Mouse (Mus musculus): Measurements from ENCODE around the gene Errfi1. TPM values are rescaled to one million over a fixed set of nuclear protein-coding genes. Genes with fewer than 3 reads are reported as not detected.
A peak's percentile ranks its signal among the peaks of the same experiment; 100 is the strongest.

Gene Errfi1
- 1 to 10 TPM; 3.2 to 4.5 (median 3.6) TPM for polyA plus RNA-seq (2017; shearing (Covaris generic))

DNA sequence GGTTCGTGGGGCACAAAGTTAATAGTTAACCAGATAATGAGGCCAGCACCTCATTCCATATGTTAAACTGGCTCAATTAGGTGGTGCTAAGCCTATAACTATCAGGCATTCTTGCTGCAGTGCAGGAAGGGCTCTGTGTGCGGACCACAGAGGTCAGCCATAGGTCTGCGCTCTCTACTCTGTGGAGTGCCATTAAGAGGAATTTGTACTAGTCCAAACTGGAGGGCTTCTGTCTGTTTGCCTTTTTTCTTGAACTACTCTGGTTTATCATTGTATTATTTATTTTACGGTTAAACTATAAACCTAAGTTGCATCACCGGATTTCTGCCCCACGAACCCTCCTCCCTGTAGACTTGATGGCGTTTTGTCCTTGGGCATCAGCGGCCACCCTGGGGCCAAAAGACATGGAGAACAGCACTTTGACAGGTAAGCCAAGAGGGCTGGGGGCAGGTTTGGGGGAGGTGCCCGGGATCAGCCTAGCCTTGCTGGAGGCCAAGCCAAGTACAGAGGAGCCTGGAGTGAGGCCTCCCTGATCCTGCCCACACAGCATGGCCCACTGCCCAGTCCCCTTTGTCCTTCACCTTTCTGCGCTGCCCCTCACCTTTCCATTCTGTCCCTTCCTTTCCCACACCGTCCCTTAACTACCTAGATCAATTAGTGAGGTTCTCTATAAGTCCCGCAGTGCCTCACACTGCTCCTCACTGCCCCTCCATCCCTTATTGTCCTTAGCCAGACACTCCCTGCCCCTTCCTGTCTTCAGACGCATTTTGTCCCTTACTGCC, at the start of gene Errfi1:
TSS of gene Errfi1 (plus strand) at position 240 of the 782 bp plus-strand sequence.
- ATAC-seq = no peak

DNA sequence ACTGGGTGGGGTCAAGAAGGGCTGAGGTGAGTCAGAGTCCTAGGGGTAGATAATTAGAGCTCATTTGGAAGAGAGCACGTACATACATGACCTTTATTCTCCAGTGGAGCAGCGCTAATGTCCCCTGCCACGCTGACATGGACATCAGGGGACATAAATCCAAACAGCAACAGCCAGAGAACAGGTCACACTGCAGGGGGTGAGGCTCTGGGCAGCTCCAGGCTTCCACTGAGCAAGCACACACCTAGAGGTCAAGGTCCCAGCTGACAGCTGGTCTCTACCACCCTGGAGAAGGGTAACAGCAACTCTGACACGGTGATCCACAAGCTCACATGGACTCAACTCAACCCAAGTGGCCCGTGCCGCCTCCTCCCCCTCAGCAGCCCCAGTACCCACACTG, 49.5 kb upstream of the Errfi1 start:
- no peak for ATAC-seq

DNA sequence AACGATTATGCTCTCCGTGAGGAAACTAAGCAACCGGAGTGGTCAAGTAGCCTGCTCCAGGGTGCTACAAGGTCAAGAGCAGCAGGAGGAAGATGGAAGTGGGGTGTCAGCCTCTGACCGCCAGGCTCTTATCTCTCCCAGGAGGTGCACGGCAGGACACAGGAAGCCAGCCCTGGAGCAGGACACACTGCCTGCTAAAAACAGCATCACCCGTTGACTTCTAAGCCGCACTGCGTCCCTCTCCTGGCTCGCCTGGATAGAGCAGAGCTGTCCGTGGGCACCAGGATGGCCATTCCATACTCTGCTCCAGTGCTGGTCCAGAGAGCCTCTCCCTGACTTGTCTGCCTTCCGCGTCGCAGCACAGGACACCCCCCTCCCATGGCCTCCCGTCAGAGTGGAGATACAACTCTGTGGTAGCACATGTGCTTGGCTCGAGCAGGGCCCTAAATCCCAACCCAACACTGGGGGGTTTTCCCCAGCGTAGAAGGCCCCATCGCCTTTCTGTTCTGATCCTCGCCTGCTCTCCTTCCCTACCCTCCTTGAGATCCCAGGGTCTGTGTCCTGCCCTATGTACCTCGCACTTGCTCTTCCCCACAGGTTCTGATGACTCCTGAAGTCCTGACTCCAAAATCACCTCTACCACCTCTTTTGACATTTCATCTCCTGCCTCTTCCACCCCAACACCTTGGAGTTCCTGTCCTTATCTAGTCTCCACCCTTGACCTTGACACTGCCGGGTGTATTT, 45.8 kb upstream of the Errfi1 start:
- ATAC-seq = peak; percentile 12

DNA sequence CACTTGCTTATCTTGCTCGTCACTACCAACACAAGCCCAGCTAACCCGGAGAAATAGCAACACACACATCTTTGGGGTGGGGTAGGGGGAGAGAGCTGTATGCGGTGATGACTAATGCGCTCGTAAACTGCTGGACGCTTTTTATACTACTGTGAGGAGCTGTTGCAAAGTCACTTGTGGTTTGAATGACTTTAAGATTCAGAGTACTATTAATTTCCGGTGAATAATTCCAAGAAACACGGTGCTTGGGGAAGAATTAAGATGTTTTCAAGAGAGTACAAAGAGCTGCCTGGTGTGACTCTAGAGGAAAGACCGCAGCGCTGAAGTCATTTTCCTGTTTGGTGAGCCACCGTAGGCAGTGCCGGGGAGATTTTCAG, 45.3 kb upstream of the Errfi1 start:
- peak; percentile 86 for ATAC-seq

DNA sequence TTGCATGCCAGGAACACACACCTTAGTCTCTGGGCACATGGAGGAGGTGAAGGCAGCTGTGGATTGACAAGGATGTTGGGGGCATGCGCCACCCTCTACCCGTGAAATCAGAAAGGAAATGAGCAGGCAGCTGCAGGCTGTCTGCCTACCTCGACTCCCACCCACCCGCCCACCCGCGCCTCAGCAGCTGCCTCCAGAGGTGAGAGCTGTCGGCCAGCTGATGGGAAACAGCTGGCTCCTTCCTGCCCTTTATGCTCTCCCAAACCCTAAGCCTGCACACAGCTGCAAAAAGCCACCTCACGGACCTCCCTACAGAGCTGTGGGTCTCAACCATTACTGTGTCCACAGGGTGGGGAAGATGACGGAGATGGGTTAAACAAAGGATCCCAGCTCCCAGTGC, 44.4 kb upstream of the Errfi1 start:
- ATAC-seq = peak; percentile 6

DNA sequence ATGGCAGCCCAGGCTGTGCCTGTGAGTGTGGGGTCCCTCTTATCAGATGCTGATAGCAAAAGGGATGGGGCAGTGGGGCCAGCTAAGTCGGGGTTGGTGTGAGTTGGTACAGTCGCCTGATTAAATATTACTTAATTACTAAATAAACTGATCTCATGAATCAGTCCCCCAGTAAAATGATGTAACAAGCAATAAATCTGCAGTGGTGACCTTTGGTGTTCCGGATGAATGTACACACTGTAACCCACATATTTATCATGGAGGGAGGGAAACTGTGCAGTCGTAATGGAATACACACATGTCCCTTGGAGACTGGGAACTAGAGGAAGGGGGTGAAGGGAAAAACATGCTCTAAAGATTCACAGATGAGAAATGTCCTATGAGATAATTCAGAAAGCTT, 38.6 kb upstream of the Errfi1 start:
- no peak for ATAC-seq

DNA sequence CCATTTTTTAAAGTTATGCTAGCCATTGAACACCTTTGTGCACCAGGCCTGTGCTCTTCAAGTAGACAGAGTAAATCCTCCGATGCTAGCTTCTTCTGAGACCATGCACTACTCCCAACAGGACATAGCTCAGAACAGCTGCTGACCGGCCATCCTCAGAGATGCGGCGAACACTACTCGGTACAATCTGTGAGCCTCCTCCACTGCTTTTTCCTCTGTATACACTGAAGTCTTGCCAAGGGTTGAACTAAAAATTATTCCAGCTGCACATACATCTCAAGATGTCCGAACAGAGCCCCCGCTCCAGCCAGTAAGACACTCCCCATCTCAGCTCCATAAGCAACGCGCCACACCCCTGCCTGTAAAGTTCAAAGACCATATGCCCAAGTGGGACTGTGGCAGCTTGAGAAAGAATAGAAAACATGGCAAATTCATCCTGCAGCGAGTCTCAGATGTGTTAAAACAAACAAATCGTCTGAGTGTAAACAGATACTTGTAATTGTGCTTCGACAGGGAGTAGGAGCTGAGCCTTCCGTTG, 37.2 kb upstream of the Errfi1 start:
- no peak for ATAC-seq

DNA sequence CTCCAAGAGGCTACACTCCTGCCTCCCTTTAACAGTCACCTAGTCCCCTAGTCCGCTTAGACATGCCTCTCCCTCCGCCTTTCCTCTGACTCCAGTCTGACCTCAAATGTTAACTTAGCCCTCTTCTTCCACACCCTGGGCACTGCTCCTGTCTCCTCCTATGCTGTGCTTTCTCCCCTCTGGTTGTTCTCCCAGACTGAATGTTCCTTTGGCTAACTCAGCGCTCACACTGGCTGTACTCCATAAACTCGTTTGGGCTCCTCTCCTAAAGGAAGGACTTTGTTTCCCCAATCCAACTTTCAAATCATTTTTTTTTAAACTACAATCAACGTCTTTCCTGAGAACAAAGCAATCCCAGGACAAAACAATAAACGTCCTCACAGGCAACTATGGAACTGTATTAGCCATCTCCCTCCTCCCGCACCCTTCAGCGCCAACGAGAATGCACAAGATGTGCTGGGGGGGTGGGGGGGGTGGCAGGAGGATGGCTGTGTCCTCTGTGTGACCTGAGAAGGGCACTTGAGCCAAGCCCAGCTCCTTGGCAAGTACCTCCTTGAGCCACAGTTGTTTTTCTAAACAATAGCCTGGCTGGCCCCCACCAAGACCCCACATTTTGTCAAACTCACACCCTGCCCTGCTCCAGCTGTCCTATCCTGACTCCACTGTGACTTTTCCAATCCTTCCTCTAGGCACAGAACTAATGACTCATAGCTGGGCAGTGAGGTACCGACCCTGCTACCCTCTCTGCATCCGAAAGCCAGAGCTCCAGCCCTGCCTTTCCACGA, 34.4 kb upstream of the Errfi1 start:
- no peak for ATAC-seq

DNA sequence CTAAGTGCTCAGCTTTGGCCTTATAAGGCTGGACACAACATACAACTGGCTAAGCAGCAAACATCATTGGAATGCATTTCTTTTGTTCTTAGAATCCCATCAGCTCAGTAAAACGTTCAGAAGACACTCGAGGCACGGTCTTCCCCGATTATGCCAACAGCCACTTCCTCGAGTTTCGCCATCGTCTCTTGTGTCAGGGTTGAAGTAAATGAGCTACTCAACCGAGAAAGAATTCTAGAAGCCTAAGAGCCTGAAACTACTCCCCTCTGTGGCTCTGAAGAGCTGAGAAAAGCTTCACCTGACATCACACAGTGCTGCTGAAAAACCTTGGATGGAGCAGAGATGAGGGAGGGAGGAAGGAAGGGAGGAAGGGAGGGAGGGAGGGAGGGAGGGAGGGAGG, 32.3 kb upstream of the Errfi1 start:
- ATAC-seq = no peak

DNA sequence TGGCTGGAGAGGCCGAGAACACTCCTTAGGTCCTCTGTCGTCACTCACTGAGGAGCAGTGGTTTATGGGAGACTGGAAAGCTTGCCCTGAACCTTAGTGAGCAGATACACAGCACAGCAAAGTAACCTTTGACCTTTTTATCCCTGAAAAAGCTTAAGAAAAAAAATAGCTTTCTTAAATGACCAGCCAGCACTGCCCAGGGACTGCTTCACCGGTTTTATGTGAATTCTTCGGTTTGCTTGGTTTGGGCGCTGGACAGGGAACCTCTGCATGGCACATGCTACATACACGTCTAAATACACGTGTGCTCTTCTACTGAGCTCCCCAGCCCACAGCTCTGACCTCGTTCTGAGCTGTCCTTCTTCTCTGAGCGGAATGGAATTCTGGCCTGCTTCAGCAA, 31.1 kb upstream of the Errfi1 start:
- no peak for ATAC-seq

DNA sequence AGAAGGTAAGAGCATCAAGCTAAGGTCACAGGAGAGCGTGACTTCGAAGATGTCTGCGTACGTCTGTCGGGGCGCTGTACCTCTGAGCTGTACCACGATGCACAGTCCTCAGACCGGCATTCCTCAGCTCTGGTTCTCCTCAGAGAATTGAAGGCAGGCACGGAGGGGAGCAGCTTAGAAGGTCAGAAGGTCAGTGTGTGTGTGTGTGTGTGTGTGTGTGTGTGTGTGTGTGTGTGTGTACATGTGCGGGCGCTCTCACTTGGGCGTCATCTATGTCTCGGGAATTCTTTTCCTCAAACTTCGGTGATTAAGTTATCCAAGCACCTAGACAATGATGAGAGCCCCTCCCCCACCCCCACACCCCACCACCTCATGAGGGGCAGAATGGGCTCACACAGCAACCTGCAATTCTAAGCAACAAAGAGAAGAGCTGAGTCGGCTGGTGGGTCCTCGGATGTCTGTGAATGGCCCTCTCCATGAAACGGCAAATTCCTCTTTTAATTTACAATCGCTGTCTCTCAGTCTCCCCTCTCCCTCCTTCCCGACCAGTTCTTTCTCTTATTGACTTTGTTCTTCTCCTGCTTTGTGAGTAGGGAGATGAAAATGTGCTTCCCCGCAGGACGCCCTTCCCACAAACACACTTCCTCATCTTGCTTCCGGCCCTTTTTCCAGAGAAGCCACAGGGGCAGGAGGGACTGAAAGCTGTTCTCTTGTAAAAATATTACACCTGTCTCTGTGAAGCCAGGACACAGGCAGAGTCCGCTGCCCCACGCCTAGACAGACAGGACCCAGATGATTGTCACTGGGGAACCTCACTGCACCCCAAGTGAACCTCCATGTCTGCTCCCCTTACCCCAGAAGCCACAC, 29.9 kb upstream of the Errfi1 start:
- no peak for ATAC-seq

DNA sequence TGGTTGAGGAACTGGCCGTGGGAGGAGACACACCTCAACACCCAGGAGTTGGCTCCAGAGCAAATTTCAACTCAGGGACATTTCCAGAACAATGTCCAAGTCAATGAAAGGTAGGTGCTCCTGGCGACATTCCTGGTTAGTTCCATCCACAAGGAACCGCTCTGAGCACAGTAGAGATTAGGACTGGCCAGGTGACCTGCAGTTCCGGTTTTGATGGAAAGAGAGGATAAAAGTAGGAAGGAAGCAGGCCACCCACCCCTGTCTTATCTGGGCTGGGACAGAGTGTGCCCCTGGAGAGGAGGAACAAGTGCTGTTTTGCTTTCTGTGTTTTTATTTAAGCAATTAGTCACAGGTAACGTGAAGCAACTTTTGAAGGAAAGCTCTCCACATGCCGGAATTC, 28.8 kb upstream of the Errfi1 start:
- no peak for ATAC-seq

DNA sequence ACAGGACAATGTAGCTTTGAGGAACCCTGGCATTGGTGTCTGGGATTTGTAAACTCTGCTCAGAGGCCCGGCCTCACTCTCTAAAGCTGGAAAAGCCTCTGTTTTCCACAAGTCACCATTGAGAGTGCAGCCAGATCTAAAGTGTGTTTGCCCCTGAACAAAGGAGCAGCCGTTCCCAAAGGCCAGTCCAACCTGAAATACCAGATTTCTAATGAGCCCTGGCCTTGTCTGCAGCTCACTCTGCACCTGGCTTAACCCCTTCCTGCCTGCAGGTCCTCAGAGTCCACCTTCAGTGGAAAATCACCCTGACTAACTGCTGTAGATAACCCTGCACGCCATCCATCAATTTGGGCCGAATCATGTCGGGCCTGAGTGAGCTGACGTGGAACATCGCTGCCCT, 28.2 kb upstream of the Errfi1 start:
- no peak for ATAC-seq

DNA sequence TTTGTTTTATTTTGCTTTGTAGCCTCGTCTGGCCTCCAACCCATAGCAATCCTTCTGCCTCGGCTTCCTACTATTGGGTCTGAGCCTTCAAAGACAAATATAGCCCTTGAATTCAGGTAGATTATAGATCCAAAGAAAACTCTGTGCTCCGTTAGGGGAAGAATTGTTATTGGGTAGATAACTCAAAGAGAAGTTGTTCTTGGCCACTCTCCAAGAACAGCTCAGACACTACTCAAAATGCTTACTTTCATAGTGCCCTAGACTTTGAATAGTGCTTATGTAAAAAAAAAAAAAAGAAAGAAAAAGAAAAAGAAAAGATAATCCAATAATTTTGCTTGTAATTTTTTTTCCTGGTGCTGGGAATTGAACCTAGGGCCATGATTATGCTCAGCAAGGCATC, 22.4 kb upstream of the Errfi1 start:
- no peak for ATAC-seq

DNA sequence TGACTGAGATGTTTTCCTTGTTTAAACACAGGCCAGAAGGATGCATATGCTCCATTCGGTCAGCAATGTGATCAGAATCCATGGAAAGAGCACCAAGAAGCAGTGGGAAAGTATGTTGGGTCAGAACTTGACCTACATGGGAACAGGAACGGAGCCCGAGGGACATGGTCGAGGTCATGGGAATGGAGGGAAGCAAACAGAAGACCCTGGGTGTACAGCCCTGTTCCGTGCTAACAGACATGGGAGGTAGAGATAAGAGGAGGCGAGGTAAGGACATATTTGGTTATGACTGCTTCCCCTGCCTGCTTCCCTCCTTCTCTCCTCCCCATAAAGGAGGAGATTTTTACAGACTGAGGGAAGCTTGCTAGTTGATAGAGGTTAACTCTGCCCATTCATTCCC, 21.8 kb upstream of the Errfi1 start:
- ATAC-seq = no peak

DNA sequence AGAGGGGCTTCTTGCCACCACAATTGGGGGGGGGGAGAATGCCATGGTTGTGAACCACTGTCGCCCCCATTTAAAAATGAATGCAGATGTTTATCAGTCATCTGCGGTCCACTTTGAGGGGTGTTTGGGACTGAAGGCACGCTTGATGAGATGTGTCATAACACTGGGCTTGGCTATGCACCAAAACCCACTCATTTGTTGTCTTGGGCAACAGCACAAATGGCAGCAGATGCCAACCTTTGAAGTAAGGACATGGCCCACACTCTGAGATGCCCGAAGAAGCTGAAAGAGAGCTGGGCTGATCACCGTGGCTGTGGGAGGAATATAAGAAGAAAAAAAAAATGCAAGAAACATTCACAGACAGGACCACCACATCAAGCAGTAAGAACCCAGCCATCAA, 18.6 kb upstream of the Errfi1 start:
- no peak for ATAC-seq

DNA sequence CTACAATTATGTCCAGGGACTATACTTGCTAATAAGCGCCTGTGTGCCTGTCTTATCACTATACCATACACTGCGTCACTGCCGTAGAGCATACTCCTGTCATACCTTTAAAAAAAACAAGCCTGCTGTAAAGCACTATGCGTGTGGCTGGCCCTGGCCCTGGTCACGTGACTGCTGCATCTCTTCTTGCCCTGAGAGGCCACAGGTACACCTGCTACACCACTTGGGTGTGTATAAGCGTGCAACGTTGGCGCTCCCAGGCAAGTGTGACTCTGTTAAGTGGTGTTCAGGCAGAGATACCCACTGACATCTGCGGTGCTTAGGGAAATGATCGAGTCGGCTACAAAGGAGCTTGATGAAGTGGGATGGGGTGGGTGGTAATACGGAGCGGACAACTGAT, 17.5 kb upstream of the Errfi1 start:
- ATAC-seq = no peak

DNA sequence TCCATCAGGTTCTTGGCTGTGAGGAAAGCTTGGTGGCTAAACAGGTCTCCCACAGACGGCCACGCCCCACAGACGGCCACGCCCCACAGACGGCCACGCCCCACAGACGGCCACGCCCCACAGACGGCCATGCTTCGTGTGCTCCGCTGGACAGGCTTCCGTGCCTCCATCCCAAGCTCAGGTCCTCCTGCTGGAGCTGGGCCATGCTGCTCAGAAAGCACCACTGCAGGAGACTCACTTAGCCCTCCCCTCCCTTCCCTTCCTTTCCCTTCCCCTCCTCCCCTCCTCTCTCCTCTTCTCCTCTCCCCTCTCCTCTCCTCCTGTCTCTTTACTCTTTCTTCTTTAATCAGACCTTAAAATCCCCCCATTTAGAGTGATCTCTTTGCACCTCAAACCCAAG, 16.8 kb upstream of the Errfi1 start:
- ATAC-seq = no peak

DNA sequence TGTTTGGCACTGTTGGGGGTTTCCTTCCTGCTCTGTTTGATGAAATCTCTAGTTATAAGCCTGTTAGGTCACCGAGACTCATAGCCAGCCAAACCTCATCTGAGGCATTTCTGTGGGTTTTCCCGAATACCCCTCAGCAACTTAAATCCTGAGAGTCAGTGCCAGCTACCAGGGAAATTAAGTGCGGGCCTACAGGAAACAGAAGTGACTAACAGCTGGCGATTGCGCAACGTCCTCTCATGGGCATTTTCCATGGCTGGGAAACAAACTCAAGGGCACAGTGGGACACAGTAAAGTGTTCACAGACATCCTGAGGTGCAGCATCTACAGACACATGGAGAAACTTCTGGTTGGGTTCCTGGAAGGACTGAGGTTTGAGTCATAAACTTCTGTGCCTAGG, 16.3 kb upstream of the Errfi1 start:
- no peak for ATAC-seq

DNA sequence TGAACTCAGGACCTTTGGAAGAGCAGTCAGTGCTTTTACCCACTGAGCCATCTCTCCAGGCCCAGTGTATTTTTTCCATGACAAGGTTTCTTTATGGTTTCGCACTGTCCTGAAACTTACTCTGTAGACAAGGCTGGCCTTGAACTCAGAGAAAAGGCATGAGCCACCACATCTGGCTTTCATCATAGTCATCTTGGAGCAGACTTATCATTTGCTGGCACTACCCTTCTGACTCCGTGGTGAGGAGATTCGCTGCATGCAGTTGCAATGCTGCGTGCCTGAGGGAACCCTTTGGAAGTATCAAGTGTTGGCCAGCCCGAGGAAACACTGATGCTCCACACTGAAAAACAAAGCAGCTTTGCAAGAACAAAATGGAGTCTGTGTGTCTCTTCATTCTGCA, 11.7 kb upstream of the Errfi1 start:
- ATAC-seq = no peak

DNA sequence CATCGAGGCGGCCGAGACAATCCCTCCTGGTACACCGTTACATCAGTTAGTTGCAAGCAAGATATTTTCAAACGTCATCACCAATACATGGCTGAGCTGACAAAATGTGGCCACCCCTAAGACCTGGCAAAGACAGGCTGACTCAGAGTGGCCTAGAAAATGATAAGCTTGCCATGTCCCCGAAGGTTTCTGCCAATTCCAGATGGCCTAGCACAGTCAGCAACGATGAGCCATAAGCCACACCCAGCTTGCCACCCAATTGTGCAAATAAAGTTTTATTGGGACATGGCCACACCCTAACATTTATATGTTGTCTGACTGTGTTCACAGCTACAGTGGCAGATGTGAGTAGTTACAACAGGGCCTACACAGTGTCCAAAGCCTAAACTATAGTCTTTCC, 10.5 kb upstream of the Errfi1 start:
- no peak for ATAC-seq

DNA sequence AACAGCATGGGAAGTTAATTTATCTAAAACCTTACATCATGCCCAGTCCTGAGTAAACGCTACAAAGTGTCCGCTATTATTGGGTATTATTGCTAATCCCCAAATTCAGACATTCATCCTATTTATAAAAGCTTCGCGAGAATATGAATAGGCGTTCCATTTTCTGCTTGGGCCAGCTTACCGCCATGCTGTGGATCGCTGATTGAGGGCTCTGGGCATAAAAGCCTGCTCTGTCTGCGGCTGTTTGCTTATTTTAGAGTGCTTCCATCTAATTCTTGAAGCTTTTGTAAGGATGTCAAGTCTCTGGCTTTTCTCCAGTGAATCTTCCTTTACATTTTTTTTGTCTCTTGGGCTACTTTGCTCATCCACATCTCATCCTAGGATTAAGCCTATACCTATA, 7.4 kb upstream of the Errfi1 start:
- ATAC-seq = no peak
